Mouse (Mus musculus) hindbrain, embryonic 14.5 days (tissue): ENCODE data around the gene Cep41. TPM values are rescaled to one million over a fixed set of nuclear protein-coding genes. Genes with fewer than 3 reads are reported as not detected.

Experiments used
- ATAC-seq: fragments of 200-750 bp; cut with Nextera tagmentation; 2 replicates; pipeline ENCODE4 v1.8.0; 2017; ENCODE audit warnings: moderate number of reproducible peaks, mild to moderate bottlenecking, moderate TSS enrichment, moderate library complexity; ENCODE audit not compliant: low FRiP score
- DNase-seq: peaks from one replicate; pipeline ENCODE4 v3.0.0-alpha.2; 2015; ENCODE audit warnings: low spot score
- H3K27ac ChIP-seq: fragments of 300-500 bp; sonication (generic); 2 replicates; pipeline ENCODE4 v1.5.1; 2014; ENCODE audit warnings: mild to moderate bottlenecking, moderate library complexity
- H3K27me3 ChIP-seq: fragments of 300-500 bp; sonication (generic); 2 replicates; pipeline ENCODE4 v1.6.1; 2014; ENCODE audit warnings: mild to moderate bottlenecking, low read length, mixed read lengths; ENCODE audit not compliant: control insufficient read depth, insufficient read depth
- H3K36me3 ChIP-seq: fragments of 300-500 bp; sonication (generic); replicated peaks from 2 replicates; pipeline ENCODE4 v1.6.1; 2014; ENCODE audit not compliant: control insufficient read depth, insufficient read depth
- H3K4me1 ChIP-seq: fragments of 300-500 bp; sonication (generic); replicated peaks from 2 replicates; pipeline ENCODE4 v1.6.1; 2014; ENCODE audit warnings: antibody characterized with exemption, low read length, mixed read lengths; ENCODE audit not compliant: control insufficient read depth, insufficient read depth
- H3K4me2 ChIP-seq: fragments of 300-500 bp; sonication (generic); replicated peaks from 2 replicates; pipeline ENCODE4 v1.6.1; 2014; ENCODE audit warnings: mild to moderate bottlenecking, moderate library complexity
- H3K4me3 ChIP-seq: fragments of 300-500 bp; sonication (generic); replicated peaks from 2 replicates; pipeline ENCODE4 v1.5.1; 2014; ENCODE audit warnings: mild to moderate bottlenecking, low read length
- H3K9ac ChIP-seq: fragments of 300-500 bp; sonication (generic); 2 replicates; pipeline ENCODE4 v1.6.1; 2014
- H3K9me3 ChIP-seq: fragments of 300-500 bp; sonication (generic); 2 replicates; pipeline ENCODE4 v1.6.1; 2016; ENCODE audit warnings: low read length; ENCODE audit not compliant: control insufficient read depth
- WGBS: fragments of 180-500 bp; shearing (Covaris S2); extraction: QIAGEN DNeasy Blood & Tissue Kit; methylation state at CpG from one replicate; pipeline ENCODE4 v1.1.7; 2014; 5-methylcytosine and 5-hydroxymethylcytosine counted together
- polyA plus RNA-seq: library from polyadenylated mRNA; unstranded; fragments of >200 nt; fragmentation: Nextera tagmentation; extraction: Ambion mirVana; gene quantifications from 2 replicates; pipeline ENCODE4 v1.2.1, GENCODE M21; 2014

The Cep41 gene
- polyA plus RNA-seq, 1 experiment from 2014 or later: 12.2 TPM

GRCm38 (mm10) chr6:30665296-30665695, 28.3 kb downstream of the Cep41 start:
- Histone ChIP-seq H3K27me3 (no peaks in the 10 kb centered on the region), H3K36me3 (no peaks in the 10 kb centered on the region), H3K9ac (no peak overlapping the region), H3K27ac (peak overlapping the region; percentile 27; the same call in 1 of the 2 replicates), H3K4me1 (0 out of 2 replicates have a peak, but pooled peaks cover 8% of the 10 kb centered on the region), H3K4me3 (no peak overlapping the region), H3K9me3 (no peaks in the 10 kb centered on the region), H3K4me2 (no peak overlapping the region)
- DNase-seq (no peak), ATAC-seq (no peak)
- 58% methylated on average over 4 of the region's 4 CpGs for WGBS

- ATAC-seq: no peak
Measured at GRCm38 (mm10) chr6:30664776-30665175, 28.8 kb downstream of the Cep41 start.

GRCm38 (mm10) chr6:30658619-30659018, 34.9 kb downstream of the Cep41 start:
- Histone ChIP-seq H3K36me3 (no peaks in the 10 kb centered on the region), H3K27ac (no peak overlapping the region), H3K27me3 (no peaks in the 10 kb centered on the region), H3K4me2 (no peak overlapping the region), H3K9me3 (no peaks in the 10 kb centered on the region), H3K4me3 (no peak overlapping the region), H3K9ac (no peak overlapping the region), H3K4me1 (peaks cover 27% of the 10 kb centered on the region)
- ATAC-seq: no peak
- no peak for DNase-seq
- WGBS: 69% methylated on average over 9 of the region's 9 CpGs

More at GRCm38 (mm10) chr6:30664776-30665175, 28.8 kb downstream of the Cep41 start:
- Histone ChIP-seq H3K4me2 (no peak overlapping the region), H3K9ac (no peak overlapping the region), H3K4me1 (0 out of 2 replicates have a peak, but pooled peaks cover 8% of the 10 kb centered on the region), H3K36me3 (no peaks in the 10 kb centered on the region), H3K27ac (peak overlapping the region; percentile 27; the same call in 1 of the 2 replicates), H3K4me3 (no peak overlapping the region), H3K27me3 (no peaks in the 10 kb centered on the region), H3K9me3 (no peaks in the 10 kb centered on the region)
- DNase-seq: no peak
- 28% methylated on average over 6 of the region's 6 CpGs for WGBS

GRCm38 (mm10) chr6:30657279-30657678, 36.3 kb downstream of the Cep41 start:
- Histone ChIP-seq H3K9ac (no peak overlapping the region), H3K27me3 (no peaks in the 10 kb centered on the region), H3K4me3 (no peak overlapping the region), H3K9me3 (no peaks in the 10 kb centered on the region), H3K36me3 (no peaks in the 10 kb centered on the region), H3K4me1 (peaks cover 40% of the 10 kb centered on the region), H3K27ac (no peak overlapping the region), H3K4me2 (no peak overlapping the region)
- DNase-seq: no peak
- 94% methylated on average over 12 of the region's 12 CpGs for WGBS
- no peak for ATAC-seq

- Histone ChIP-seq H3K9me3 (no peaks in the 10 kb centered on the region), H3K27ac (peak overlapping the region; percentile 81), H3K4me2 (no peak overlapping the region), H3K27me3 (no peaks in the 10 kb centered on the region), H3K36me3 (no peaks in the 10 kb centered on the region), H3K9ac (peak overlapping the region; percentile 3; the same call in 1 of the 2 replicates), H3K4me3 (no peak overlapping the region), H3K4me1 (peaks cover 46% of the 10 kb centered on the region)
- 77% methylated on average over 3 of the region's 3 CpGs for WGBS
- ATAC-seq: no peak
- DNase-seq: no peak
Measured at GRCm38 (mm10) chr6:30654932-30655331, 38.6 kb downstream of the Cep41 start.

- Histone ChIP-seq H3K27ac (peak overlapping the region; percentile 81), H3K36me3 (no peaks in the 10 kb centered on the region), H3K4me2 (no peak overlapping the region), H3K9ac (peak overlapping the region; percentile 3; the same call in 1 of the 2 replicates), H3K4me1 (peaks cover 49% of the 10 kb centered on the region), H3K9me3 (no peaks in the 10 kb centered on the region), H3K4me3 (no peak overlapping the region), H3K27me3 (no peaks in the 10 kb centered on the region)
- 18% methylated on average over 6 of the region's 6 CpGs for WGBS
- DNase-seq (peak; percentile 58), ATAC-seq (no peak)
Measured at GRCm38 (mm10) chr6:30654402-30654859, 39.1 kb downstream of the Cep41 start.

GRCm38 (mm10) chr6:30653518-30653917, 40.0 kb downstream of the Cep41 start:
- Histone ChIP-seq H3K27ac (peak overlapping the region; percentile 81), H3K36me3 (no peaks in the 10 kb centered on the region), H3K4me3 (no peak overlapping the region), H3K9me3 (no peaks in the 10 kb centered on the region), H3K4me1 (peaks cover 49% of the 10 kb centered on the region), H3K9ac (no peak overlapping the region), H3K4me2 (no peak overlapping the region), H3K27me3 (no peaks in the 10 kb centered on the region)
- ATAC-seq: no peak
- DNase-seq: no peak
- WGBS: 78% methylated on average over 6 of the region's 6 CpGs

GRCm38 (mm10) chr6:30652425-30653188, 40.9 kb downstream of the Cep41 start:
- no peak for ATAC-seq

GRCm38 (mm10) chr6:30649651-30650296, 43.8 kb downstream of the Cep41 start:
- ATAC-seq (no peak), DNase-seq (no peak)
- Histone ChIP-seq H3K4me1 (peaks cover 34% of the 10 kb centered on the region), H3K36me3 (no peaks in the 10 kb centered on the region), H3K4me3 (no peak overlapping the region), H3K4me2 (no peak overlapping the region), H3K27me3 (no peaks in the 10 kb centered on the region), H3K27ac (peak overlapping the region; percentile 40; the same call in 1 of the 2 replicates), H3K9ac (no peak overlapping the region), H3K9me3 (no peaks in the 10 kb centered on the region)
- WGBS: 43% methylated on average over 11 of the region's 11 CpGs

More at GRCm38 (mm10) chr6:30652425-30653188, 40.9 kb downstream of the Cep41 start:
- Histone ChIP-seq H3K9me3 (no peaks in the 10 kb centered on the region), H3K4me1 (peaks cover 49% of the 10 kb centered on the region), H3K27ac (peak overlapping the region; percentile 67), H3K36me3 (no peaks in the 10 kb centered on the region), H3K4me2 (no peak overlapping the region), H3K27me3 (no peaks in the 10 kb centered on the region), H3K9ac (no peak overlapping the region), H3K4me3 (no peak overlapping the region)
- no peak for DNase-seq
- 52% methylated on average over 9 of the region's 9 CpGs for WGBS
